Mouse (Mus musculus): ENCODE data around the gene Cdrt4.

- TF ChIP-seq CTCF (IDR thresholded peaks at IDR 0.05; ENCODE audit: extremely low read depth, insufficient read depth, insufficient read length, insufficient replicate concordance) (no peak), POLR2A (IDR thresholded peaks at IDR 0.05; ENCODE audit: low read depth, low read length) (no peak)
Measured at GRCm38 (mm10) chr11:62995755-62996521, 44.9 kb downstream of the Cdrt4 start.
